Mouse (Mus musculus) ES-E14 (cell line): ENCODE measurements around the gene Fdxacb1.

Experiments
- CHD2 ChIP-seq: IDR thresholded peaks from 2 replicates; pipeline ENCODE4 v1.6.1; 2014; ENCODE audit warnings: mild to moderate bottlenecking, low read depth, low read length, inconsistent platforms
- HCFC1 ChIP-seq: IDR thresholded peaks from 2 replicates; pipeline ENCODE4 v1.6.1; 2012; ENCODE audit warnings: low read length, inconsistent platforms, borderline replicate concordance; ENCODE audit not compliant: insufficient read depth

DNA sequence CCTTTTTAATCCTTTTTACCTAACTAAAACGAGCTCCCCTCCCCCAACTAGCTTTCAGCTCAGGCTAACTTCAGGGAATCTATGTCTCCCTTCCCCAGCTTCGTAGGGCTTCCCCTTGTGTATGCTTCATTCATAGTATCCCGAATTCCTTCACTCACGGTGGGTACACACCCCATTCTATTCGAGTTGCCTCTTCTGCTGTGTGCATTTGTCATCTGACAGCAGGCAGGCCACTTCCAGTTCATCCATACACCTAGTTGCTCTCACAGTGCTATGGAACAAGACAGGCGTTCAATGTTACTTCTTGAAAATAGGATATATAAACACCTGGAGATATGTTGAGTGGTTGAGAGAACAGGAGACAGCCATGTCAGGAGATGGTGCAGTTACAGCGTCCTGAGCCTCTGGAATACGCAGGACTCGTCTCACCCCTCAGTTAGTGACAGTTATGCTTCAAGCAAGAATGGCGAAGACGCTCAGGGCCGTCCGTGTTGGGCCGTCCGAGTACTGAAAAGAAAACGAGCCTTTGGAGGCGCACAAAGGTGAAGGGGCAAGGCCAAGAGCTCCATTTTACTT lies 417 bp upstream of the Fdxacb1 start:
- TF ChIP-seq CHD2 (no peak), HCFC1 (no peak)
